Mouse (Mus musculus): ENCODE measurements at regions not wholly inside any gene's neighbourhood (a gene's known extent, or its start where the extent isn't known, plus 50 kb on each side); places are given as distances from the start of the nearest gene placed in this dataset.
"Not testable (repeated sequence)": the region's sequence is repeated elsewhere in the genome, so short reads cannot be mapped to it uniquely, and the experiment has no call there.

DNA sequence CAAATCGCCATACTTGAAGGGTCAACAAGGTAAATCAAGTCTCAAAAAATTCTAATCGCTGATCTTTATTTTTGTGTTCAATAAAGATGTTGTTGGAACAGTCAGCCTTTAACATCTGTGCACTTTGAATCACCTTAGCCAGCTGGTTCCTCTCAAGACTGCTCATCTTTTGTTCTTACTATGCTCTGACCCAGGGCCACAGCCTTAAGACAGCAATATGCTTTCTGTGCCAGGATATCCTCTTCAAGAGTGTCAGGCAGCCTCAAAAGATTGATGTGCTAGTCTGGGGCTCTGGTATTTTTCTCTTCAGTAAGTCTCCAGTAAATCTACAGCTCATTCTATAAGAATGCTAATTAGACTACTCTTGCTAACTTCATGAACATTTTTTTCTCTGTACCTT, 199.9 kb downstream of the Dph6 start:
- in situ Hi-C loops (cut with MboI; ENCODE audit: unreplicated experiment in 2 of 2) = no loop called here

- in situ Hi-C loops (cut with MboI; ENCODE audit: unreplicated experiment in 2 of 2) = no loop called here
Observed at GRCm38 (mm10) chr2:114450185-114450584, 204.6 kb downstream of the Dph6 start.

DNA sequence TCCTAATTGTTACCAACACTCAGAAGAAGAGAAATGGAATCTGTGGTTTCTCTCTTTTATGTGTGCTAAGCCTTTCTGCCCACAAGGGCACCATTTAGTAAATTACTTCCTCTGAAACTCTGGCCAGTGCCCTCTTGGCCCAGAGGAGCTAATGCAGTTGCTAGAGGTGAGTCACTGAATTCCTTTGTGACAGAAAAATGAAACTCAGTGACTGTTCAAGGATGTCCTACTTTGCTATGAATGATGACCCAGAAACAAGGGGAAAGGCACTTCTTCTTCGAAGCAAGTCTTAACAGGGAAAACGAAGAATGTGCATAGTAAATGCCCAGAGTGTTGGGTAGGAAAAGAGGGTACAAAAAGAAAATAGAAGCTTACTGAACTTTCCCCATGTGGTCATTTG, 211.0 kb downstream of the Dph6 start:
- in situ Hi-C loops (cut with MboI; ENCODE audit: unreplicated experiment in 2 of 2) = loop anchor here (5.0 to 25.0 kb wide), 4 partner anchors 181 to 1628 kb away; no protein-coding TSS in a partner anchor

GRCm38 (mm10) chr2:114440943-114441342, 213.8 kb downstream of the Dph6 start:
- in situ Hi-C loops (cut with MboI; ENCODE audit: unreplicated experiment in 2 of 2) = loop anchor here (5.0 to 25.0 kb wide), 4 partner anchors 184 to 1631 kb away; no protein-coding TSS in a partner anchor

GRCm38 (mm10) chr2:114439668-114440067, 215.1 kb downstream of the Dph6 start:
- in situ Hi-C loops (cut with MboI; ENCODE audit: unreplicated experiment in 2 of 2) = loop anchor here (5.0 to 25.0 kb wide), 6 partner anchors 185 to 1665 kb away; no protein-coding TSS in a partner anchor

DNA sequence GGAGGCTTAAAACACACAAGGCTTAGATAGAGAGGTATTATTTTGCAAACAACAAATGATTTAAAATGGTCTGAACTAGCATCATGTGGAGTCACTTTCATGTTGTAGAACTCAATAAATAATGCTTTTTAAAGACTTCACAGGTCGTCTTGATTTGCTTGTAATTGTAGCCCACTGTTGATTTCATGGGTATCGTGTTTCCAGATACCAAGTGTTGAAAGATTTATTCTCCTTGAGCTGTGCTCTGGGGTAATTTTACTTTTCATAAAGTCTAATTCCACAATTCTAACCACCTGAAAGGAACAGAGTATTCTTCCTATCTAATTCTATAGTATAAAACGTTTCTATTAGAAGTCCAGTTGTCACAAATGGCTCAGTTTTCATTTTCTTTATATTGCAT, 216.7 kb downstream of the Dph6 start:
- in situ Hi-C loops (cut with MboI; ENCODE audit: unreplicated experiment in 2 of 2) = loop anchor here (5.0 to 25.0 kb wide), 4 partner anchors 424 to 1667 kb away; no protein-coding TSS in a partner anchor

DNA sequence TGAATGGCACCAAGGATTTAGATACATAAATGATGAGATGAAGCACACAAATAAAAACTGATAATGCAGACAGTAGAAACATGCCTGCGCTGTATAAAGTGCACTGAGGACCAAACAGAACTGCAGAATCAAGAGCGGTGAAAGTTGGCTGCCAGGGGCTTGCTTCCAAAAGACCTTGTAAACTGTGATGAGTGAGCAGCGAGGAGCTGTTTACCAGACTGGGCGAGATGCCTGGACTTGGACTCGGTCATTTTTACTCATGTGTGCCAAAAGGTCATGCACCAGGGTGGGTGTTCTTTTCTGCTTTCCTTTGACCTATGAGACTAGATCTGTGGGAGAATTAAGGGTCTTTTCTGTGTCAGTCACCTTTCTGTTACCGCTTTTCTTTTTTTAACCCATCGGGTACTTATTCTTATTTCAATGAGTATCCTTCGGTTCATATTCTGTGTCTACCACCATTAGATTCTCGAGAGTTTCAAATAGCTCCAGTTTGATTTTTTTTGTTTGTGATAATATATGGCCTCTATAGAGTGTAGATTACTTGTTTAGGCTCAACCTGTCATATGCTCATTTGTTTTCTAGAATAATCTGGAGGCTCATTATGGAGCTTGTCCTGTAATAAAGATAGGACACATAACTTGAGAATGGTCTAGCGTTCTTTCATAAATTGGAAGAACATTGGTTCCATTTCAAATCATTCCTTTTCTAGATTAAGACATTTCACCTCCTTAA, 226.3 kb upstream of the Zfp770 start:
- in situ Hi-C loops (cut with MboI; ENCODE audit: unreplicated experiment in 2 of 2) = loop anchor here in 1 of 2 experiments (25.0 kb wide), 2 partner anchors 435 to 1085 kb away; no protein-coding TSS in a partner anchor

DNA sequence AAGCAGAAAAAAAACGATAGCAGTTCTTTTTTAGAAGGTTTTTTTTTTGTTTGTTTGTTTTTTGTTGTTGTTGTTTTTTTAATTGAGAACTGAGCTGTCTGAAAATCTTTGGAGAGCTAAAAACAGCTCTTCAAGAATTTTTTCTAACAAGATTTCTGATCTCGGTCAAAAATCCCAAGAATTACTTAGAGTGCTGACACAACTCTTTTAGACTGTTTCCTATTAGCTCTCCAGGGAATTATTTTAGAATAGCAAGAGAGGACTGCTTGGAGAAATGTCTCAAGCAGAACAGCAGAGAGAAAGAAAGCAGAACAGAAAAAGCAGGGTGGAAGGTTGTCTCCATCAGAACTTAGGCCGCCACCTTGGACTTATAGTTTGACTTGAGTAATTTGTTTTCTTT, 218.1 kb upstream of the Zfp770 start:
- in situ Hi-C loops (cut with MboI; ENCODE audit: unreplicated experiment in 2 of 2) = no loop called here

GRCm38 (mm10) chr2:114413013-114413412, 211.7 kb upstream of the Zfp770 start:
- in situ Hi-C loops (cut with MboI; ENCODE audit: unreplicated experiment in 2 of 2) = no loop called here

GRCm38 (mm10) chr2:114411940-114412715, 210.9 kb upstream of the Zfp770 start:
- in situ Hi-C loops (cut with MboI; ENCODE audit: unreplicated experiment in 2 of 2) = no loop called here

GRCm38 (mm10) chr2:114410717-114411116, 209.4 kb upstream of the Zfp770 start:
- in situ Hi-C loops (cut with MboI; ENCODE audit: unreplicated experiment in 2 of 2) = no loop called here

GRCm38 (mm10) chr2:114409542-114409941, 208.3 kb upstream of the Zfp770 start:
- in situ Hi-C loops (cut with MboI; ENCODE audit: unreplicated experiment in 2 of 2) = no loop called here

DNA sequence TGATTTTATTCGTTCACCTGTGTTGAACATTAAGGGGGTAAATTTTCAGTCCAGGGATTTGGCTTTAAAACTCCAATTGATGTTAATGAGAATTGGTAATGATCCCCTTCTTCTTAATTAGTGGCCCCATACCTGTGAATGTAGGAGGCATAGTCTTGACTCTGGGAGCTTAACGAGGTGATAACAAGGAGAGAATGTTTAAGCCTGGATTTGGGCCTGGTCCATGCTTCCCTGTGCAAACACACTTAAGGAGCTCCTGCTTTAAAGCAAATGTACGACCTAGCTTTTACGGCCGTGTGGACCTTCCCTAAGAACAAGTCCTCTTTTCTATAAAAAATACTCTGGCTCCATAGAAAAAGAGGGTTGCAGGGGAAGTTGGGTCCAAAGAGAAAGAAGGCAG, 206.1 kb upstream of the Zfp770 start:
- in situ Hi-C loops (cut with MboI; ENCODE audit: unreplicated experiment in 2 of 2) = no loop called here

DNA sequence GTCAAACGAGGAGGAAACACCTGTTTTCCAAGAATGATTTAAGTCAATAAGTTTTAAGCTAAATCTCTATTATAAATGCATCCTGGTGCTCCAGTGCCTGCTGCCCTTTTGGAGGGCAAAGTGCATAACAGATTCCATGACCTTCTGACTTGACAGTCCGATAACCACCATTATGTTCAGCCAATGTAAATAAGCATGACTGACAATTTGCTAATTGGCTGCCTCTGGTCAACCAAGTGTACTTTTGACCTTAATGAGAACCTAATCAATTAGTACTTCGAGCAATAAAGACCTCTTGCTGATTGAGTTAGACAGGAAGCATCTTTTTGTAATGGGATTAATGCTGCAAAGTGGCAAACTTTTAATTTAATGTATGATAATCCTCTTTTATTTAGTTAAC, 183.3 kb upstream of the Zfp770 start:
- in situ Hi-C loops (cut with MboI; ENCODE audit: unreplicated experiment in 2 of 2) = no loop called here

- in situ Hi-C loops (cut with MboI; ENCODE audit: unreplicated experiment in 2 of 2) = no loop called here
Observed at GRCm38 (mm10) chr2:114378844-114379533, 177.7 kb upstream of the Zfp770 start.

DNA sequence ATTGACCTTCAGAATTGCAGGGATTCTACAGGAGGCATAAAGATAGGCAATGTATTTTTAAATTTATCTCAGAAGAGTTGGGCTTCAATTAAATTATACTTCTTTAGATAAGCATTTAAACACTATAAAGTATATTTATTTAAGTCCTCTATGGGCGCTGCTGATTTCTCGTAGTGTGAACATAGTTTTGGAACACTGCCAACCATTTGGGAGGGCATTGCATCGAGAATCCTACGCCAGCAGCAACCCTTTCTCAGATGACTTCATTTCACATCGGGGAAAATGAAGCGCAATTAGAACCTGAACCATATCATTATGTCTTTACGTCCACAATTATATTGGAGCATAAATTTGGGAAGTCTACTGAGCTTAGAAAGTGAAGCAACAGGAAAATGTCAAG, 172.2 kb upstream of the Zfp770 start:
- in situ Hi-C loops (cut with MboI; ENCODE audit: unreplicated experiment in 2 of 2) = no loop called here

GRCm38 (mm10) chr2:114353876-114354275, 152.6 kb upstream of the Zfp770 start:
- in situ Hi-C loops (cut with MboI; ENCODE audit: unreplicated experiment in 2 of 2) = not testable (repeated sequence)

DNA sequence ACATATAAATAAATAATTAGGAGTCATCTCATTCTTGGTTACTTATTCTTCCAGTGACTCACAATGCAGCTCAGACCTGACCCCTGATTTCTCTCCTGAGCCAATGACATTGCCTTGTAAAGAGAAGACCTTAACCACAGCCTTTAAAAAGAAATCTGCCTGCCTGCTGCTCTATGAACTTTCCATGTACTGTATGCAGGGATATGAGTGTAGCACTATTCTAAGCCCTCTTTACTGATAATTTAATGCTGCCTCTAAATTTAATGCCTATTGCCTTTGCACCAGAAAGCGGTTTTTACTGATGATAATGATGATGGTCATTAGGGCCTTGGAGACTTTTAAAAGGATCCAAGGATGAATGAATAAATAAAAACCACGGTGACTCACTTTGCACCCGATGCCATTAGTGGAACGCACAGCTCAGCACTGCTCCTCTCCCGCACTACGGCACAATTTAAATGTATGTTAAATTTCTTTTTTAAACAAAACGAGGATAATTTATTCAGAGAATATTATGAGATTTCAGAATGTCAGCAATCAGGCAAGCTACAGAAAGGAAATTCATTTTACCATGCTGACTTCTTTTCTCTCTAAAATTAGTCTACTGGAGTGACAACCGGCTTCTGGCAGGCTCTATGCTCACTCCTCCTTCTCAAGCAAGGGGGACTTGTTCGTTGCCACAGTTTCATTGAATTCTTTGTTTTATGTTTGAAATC, 139.5 kb upstream of the Zfp770 start:
- in situ Hi-C loops (cut with MboI; ENCODE audit: unreplicated experiment in 2 of 2) = no loop called here

DNA sequence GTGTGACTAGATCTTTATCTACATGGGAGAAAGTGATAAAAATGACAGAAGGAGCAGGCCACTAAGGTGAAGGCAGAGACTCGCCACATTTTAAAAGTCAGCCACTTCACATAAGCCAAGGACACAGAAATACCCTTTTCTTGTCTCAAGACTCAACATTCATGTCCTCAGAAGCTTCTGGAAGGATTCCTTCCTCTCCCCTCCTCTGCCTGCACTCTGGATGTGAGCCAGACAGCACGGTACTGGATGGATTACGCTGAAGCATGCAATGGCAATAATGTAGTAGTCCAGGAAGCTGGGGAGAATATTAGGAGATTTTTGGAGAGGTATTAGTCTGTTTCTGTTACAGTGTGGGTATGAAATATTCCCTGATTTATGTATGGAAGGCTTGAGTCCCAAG, 100.5 kb upstream of the Zfp770 start:
- in situ Hi-C loops (cut with MboI; ENCODE audit: unreplicated experiment in 2 of 2) = no loop called here

DNA sequence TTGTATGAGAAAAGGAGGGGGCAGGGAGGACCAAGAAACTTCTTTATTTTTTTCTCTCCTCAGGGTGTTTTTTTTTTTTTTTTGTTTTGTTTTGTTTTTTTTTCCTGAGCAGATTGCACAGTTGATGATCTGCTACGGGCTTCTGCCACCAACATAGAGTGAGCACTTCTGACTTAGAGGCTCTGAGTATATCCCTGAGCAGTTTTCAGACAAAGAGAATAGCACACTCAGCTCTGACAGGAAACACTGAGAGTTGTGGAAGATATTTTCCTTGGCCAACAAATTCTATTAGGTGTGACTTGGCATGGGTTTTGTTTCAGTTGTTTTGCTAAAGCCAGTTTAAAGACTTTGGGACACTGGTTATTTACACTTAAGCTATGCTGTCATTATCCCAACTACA, 93.8 kb upstream of the Zfp770 start:
- in situ Hi-C loops (cut with MboI; ENCODE audit: unreplicated experiment in 2 of 2) = no loop called here

Data from v-Abl transformed pro-B cells (cell line).